Comparison of ENCODE assay signal across 8 mouse cellular contexts in genomic region chr5:121329333-121330058, GRCm38 (mm10). TPM values are rescaled to one million over a fixed set of nuclear protein-coding genes. Genes with fewer than 3 reads are reported as not detected.
DNase-seq lines count a peak whose midpoint lies in the region; ATAC-seq and TF ChIP-seq lines count a peak whose summit lies in the region.

No protein-coding gene starts in this region.

- no peaks in the 10 kb centered on the region for H3K9me3 ChIP-seq in neural tube, embryonic 11.5 days (ENCODE audit: control insufficient read depth, low read length)
- H3K9me3 ChIP-seq in forebrain, embryonic 16.5 days (ENCODE audit: control insufficient read depth, low read length), result no peaks in the 10 kb centered on the region
- H3K9me3 ChIP-seq in lung, postnatal 0 days (ENCODE audit: low read length), result no peaks in the 10 kb centered on the region
- H3K9me3 ChIP-seq in stomach, postnatal 0 days (ENCODE audit: control insufficient read depth, low read length), result no peaks in the 10 kb centered on the region

- peaks cover 3% of the 10 kb centered on the region; the same call in 1 of the 2 replicates for H3K4me1 ChIP-seq in neural tube, embryonic 11.5 days (ENCODE audit: control insufficient read depth, insufficient read depth, low read length)
- H3K4me1 ChIP-seq in forebrain, embryonic 16.5 days (replicated peaks; ENCODE audit: control insufficient read depth, insufficient read depth, low read length), result no peaks in the 10 kb centered on the region
- H3K4me1 ChIP-seq in lung, postnatal 0 days (ENCODE audit: insufficient read depth, low read depth, low read length), result no peaks in the 10 kb centered on the region
- H3K4me1 ChIP-seq in stomach, postnatal 0 days (replicated peaks; ENCODE audit: control insufficient read depth, insufficient read depth), result no peaks in the 10 kb centered on the region

- no peak overlapping the region for H3K9ac ChIP-seq in neural tube, embryonic 11.5 days (ENCODE audit: low read length)
- H3K9ac ChIP-seq in forebrain, embryonic 16.5 days (replicated peaks; ENCODE audit: low read depth, low read length), result no peak overlapping the region
- H3K9ac ChIP-seq in lung, postnatal 0 days (replicated peaks; ENCODE audit: low read depth), result no peak overlapping the region
- no peak overlapping the region for H3K9ac ChIP-seq in stomach, postnatal 0 days (ENCODE audit: low read length)

- peaks cover 16% of the 10 kb centered on the region for H3K36me3 ChIP-seq in neural tube, embryonic 11.5 days (ENCODE audit: control insufficient read depth, insufficient read depth, low read length)
- H3K36me3 ChIP-seq in forebrain, embryonic 16.5 days (ENCODE audit: control insufficient read depth, insufficient read depth), result peaks cover 52% of the 10 kb centered on the region
- peaks cover 36% of the 10 kb centered on the region; the same call in 1 of the 2 replicates for H3K36me3 ChIP-seq in lung, postnatal 0 days (ENCODE audit: insufficient read depth, low read length)
- H3K36me3 ChIP-seq in stomach, postnatal 0 days (ENCODE audit: control insufficient read depth, insufficient read depth, low read length), result peaks cover 36% of the 10 kb centered on the region

- no peaks in the 10 kb centered on the region for H3K27me3 ChIP-seq in neural tube, embryonic 11.5 days (ENCODE audit: control insufficient read depth, insufficient read depth, low read length)
- H3K27me3 ChIP-seq in forebrain, embryonic 16.5 days (replicated peaks; ENCODE audit: control insufficient read depth, insufficient read depth, low read length), result no peaks in the 10 kb centered on the region
- H3K27me3 ChIP-seq in lung, postnatal 0 days (replicated peaks; ENCODE audit: insufficient read depth, low read length), result no peaks in the 10 kb centered on the region
- H3K27me3 ChIP-seq in stomach, postnatal 0 days (ENCODE audit: control insufficient read depth, insufficient read depth, low read length), result no peaks in the 10 kb centered on the region

- TF ChIP-seq CTCF in lung, postnatal 0 days (IDR thresholded peaks at IDR 0.05), result no peak
- no peak for TF ChIP-seq CTCF in stomach, postnatal 0 days (IDR thresholded peaks at IDR 0.05; ENCODE audit: low read depth)

- ATAC-seq in neural tube, embryonic 11.5 days (ENCODE audit: insufficient read depth, low FRiP score, low TSS enrichment), result no peak
- ATAC-seq in forebrain, embryonic 16.5 days, result no peak
- peak; percentile 71 for ATAC-seq in lung, postnatal 0 days
- ATAC-seq in stomach, postnatal 0 days (ENCODE audit: low FRiP score, low TSS enrichment), result no peak

- WGBS in neural tube, embryonic 11.5 days, result 88% methylated on average over 11 of the region's 11 CpGs
- 87% methylated on average over 11 of the region's 11 CpGs for WGBS in forebrain, embryonic 16.5 days
- WGBS in lung, postnatal 0 days, result 56% methylated on average over 11 of the region's 11 CpGs
- 67% methylated on average over 11 of the region's 11 CpGs for WGBS in stomach, postnatal 0 days

- no peak overlapping the region for H3K4me3 ChIP-seq in neural tube, embryonic 11.5 days (ENCODE audit: low read depth, low read length)
- H3K4me3 ChIP-seq in forebrain, embryonic 16.5 days (replicated peaks; ENCODE audit: low read length), result peak overlapping the region; percentile 5; the same call in 1 of the 2 replicates
- H3K4me3 ChIP-seq in lung, postnatal 0 days (ENCODE audit: low read depth, low read length), result peak overlapping the region; percentile 26; the same call in 1 of the 2 replicates
- peak overlapping the region; percentile 13; the same call in 1 of the 2 replicates for H3K4me3 ChIP-seq in stomach, postnatal 0 days (ENCODE audit: low read depth, low read length)

- H3K4me2 ChIP-seq in neural tube, embryonic 11.5 days (ENCODE audit: low read depth), result peak overlapping the region; percentile 11; the same call in 1 of the 2 replicates
- H3K4me2 ChIP-seq in forebrain, embryonic 16.5 days (ENCODE audit: low read length), result no peak overlapping the region
- peak overlapping the region; percentile 36 for H3K4me2 ChIP-seq in lung, postnatal 0 days (replicated peaks; ENCODE audit: low read depth, low read length)
- peak overlapping the region; percentile 32; the same call in 1 of the 2 replicates for H3K4me2 ChIP-seq in stomach, postnatal 0 days (replicated peaks; ENCODE audit: low read depth)

- no peak for DNase-seq in neural tube, embryonic 11.5 days (ENCODE audit: low spot score)
- DNase-seq in neural tube, embryonic 10.5 days (ENCODE audit: extremely low spot score, low spot score), result no peak
- DNase-seq in kidney, adult 8-10 months, result peak; percentile 19 to 29
- DNase-seq in lung, postnatal 0 days (ENCODE audit: low spot score), result peak; percentile 38
- no peak for DNase-seq in stomach, postnatal 0 days (ENCODE audit: low spot score)
- no peak for DNase-seq in left cerebral cortex, adult 9 months (ENCODE audit: low spot score in 2 of 2)
- no peak for DNase-seq in urinary bladder, postnatal 10 days (ENCODE audit: low spot score)

- H3K27ac ChIP-seq in neural tube, embryonic 11.5 days (ENCODE audit: low read depth, low read length), result no peak overlapping the region
- no peak overlapping the region for H3K27ac ChIP-seq in forebrain, embryonic 16.5 days (ENCODE audit: low read length)
- H3K27ac ChIP-seq in lung, postnatal 0 days (ENCODE audit: low read length), result peak overlapping the region; percentile 59; the same call in 1 of the 2 replicates
- peak overlapping the region; percentile 49 for H3K27ac ChIP-seq in stomach, postnatal 0 days (replicated peaks)

- no peak for TF ChIP-seq EP300 in lung, postnatal 0 days (IDR thresholded peaks at IDR 0.05)
- no peak for TF ChIP-seq EP300 in stomach, postnatal 0 days (optimal IDR thresholded peaks at IDR 0.05)

RNA-seq across cellular contexts. Expression of gene Trafd1, which starts 55.9 kb away (rescaled TPM):
- polyA plus RNA-seq in neural tube, embryonic 11.5 days (2014; fragmentation: Nextera tagmentation; extraction: Ambion mirVana), result 86.9 and 94.6 TPM in 2 replicates
- polyA plus RNA-seq in forebrain, embryonic 16.5 days (2015; fragmentation: Nextera tagmentation; extraction: Ambion mirVana), result 146 and 149 TPM in 2 replicates
- 76.6 and 80.9 TPM in 2 replicates for polyA plus RNA-seq in lung, postnatal 0 days (2015; fragmentation: Nextera tagmentation; extraction: Ambion mirVana)
- 57.2 and 61.2 TPM in 2 replicates for polyA plus RNA-seq in stomach, postnatal 0 days (2015; fragmentation: Nextera tagmentation; extraction: Ambion mirVana)

Comparison
In these comparisons a context has a peak if more than half of its experiments do, and no peak if none do; other contexts are left out.
1. DNase-seq: peak in kidney, adult 8-10 months (2 of 2) and lung, postnatal 0 days (single experiment); none in neural tube, embryonic 11.5 days (single experiment), neural tube, embryonic 10.5 days (single experiment), stomach, postnatal 0 days (single experiment), left cerebral cortex, adult 9 months (0 of 2) and urinary bladder, postnatal 10 days (single experiment).
2. H3K27ac ChIP-seq: peak in lung, postnatal 0 days (single experiment) and stomach, postnatal 0 days (single experiment); none in neural tube, embryonic 11.5 days (single experiment) and forebrain, embryonic 16.5 days (single experiment).